Mouse (Mus musculus): ENCODE data around the gene Uspl1. TPM values are rescaled to one million over a fixed set of nuclear protein-coding genes. Genes with fewer than 3 reads are reported as not detected.

Gene Uspl1
- polyA plus RNA-seq, 1 experiment: 18.4 TPM

DNA sequence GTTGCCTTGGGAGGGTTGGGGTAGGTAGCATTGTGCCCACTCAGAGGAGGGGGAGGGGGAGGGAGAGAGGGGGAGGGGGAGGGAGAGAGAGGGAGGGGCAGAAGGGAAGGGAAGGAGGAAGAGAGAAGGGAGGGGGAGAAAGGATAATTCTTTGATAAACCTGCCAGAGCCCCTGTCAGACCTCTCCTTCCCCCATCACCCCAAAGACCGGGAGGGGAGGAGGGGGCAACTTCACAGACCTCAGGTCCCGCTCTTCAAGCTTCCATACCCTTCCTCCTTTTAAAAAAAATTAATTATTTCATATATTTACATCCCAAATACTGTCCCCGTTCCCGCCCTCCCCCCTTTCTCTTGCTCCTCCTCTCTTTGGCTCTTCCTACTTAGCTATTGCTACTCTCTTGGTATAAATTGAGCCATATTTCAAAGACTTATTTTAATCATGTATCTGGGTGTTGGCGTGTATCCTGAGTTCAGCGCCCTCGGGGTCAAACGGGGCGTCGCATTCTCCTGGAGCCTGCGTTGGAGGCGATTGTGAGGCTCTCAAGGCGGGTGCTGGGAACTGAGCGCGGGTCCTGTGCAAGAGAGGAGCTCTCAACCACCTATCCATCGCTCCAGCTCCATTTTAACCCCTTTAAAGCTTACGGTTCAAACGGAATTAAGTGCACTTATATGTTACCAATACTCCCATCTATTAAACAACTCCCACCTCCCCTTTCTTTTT is 45.6 kb downstream of the Uspl1 start:
- H3K4me3 ChIP-seq: peak overlapping the region; percentile 37
- no peaks in the 10 kb centered on the region for H3K27me3 ChIP-seq (ENCODE audit: control insufficient read depth, insufficient read depth, insufficient read length)
- H3ac ChIP-seq (ENCODE audit: control insufficient read depth, insufficient read length): no peak overlapping the region
- TF ChIP-seq POLR2AphosphoS2 (IDR thresholded peaks at IDR 0.05; ENCODE audit: insufficient read length, low read depth): no peak
- TF ChIP-seq MYOD1 (IDR thresholded peaks at IDR 0.05; ENCODE audit: control insufficient read depth in 1 of 3, insufficient read length in 2 of 3, low read depth in 2 of 3): no peak
- TF ChIP-seq TCF3 (IDR thresholded peaks at IDR 0.05; ENCODE audit: insufficient read length, low read depth): no peak
- no peak for TF ChIP-seq MAX (IDR thresholded peaks at IDR 0.05; ENCODE audit: low read depth)
- no peak for TF ChIP-seq SRF (IDR thresholded peaks at IDR 0.05; ENCODE audit: control insufficient read depth, insufficient read length, low read depth)
- TF ChIP-seq POLR2A (IDR thresholded peaks at IDR 0.05; ENCODE audit: insufficient read length, low read depth): no peak
- no peak for TF ChIP-seq E2F4 (IDR thresholded peaks at IDR 0.05; ENCODE audit: insufficient read depth)
- TF ChIP-seq USF1 (IDR thresholded peaks at IDR 0.05; ENCODE audit: low read depth): no peak
- TF ChIP-seq REST (IDR thresholded peaks at IDR 0.05; ENCODE audit: insufficient read depth, insufficient read length): no peak
- TF ChIP-seq TCF12 (IDR thresholded peaks at IDR 0.05; ENCODE audit: insufficient read depth, poor library complexity, severe bottlenecking): no peak
- TF ChIP-seq MYOG (IDR thresholded peaks at IDR 0.05; ENCODE audit: control insufficient read depth in 1 of 3, insufficient read depth in 1 of 3, insufficient read length in 2 of 3, low read depth in 2 of 3): no peak
- TF ChIP-seq CEBPB (IDR thresholded peaks at IDR 0.05; ENCODE audit: insufficient read depth, poor library complexity, severe bottlenecking): no peak
- peak overlapping the region; percentile 84 for H3K4me2 ChIP-seq (ENCODE audit: low read depth)
- H3K79me2 ChIP-seq (ENCODE audit: control insufficient read depth, insufficient read depth): no peaks in the 10 kb centered on the region
- H3K36me3 ChIP-seq (ENCODE audit: control insufficient read depth, insufficient read depth): no peaks in the 10 kb centered on the region

DNA sequence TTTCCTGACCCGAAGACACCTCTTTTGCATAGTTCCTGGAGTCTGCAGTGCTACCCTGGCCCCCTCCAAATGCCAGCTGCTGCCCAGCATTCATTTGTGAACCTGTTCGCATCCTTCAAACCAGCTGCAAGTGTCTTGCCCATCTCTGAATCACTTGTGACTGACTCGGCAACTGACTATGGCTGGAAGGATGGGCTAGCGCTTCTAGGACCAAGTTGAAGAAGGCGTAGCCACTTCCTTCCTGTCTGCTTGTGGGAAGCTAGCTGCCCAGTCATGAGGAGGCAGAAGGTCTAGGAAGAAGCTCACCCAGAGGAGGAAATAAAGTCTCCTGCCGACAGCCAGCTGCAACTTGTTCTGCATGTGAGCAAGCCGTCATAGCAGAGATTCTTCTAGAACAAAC is 50.9 kb downstream of the Uspl1 start:
- no peak for TF ChIP-seq REST (IDR thresholded peaks at IDR 0.05; ENCODE audit: insufficient read depth, insufficient read length)
- TF ChIP-seq TCF3 (IDR thresholded peaks at IDR 0.05; ENCODE audit: insufficient read length, low read depth): peak; percentile 22
- peak in 2 of 3 experiments; percentile 11 to 36 for TF ChIP-seq MYOG (IDR thresholded peaks at IDR 0.05; ENCODE audit: control insufficient read depth in 1 of 3, insufficient read depth in 1 of 3, insufficient read length in 2 of 3, low read depth in 2 of 3)
- TF ChIP-seq POLR2A (IDR thresholded peaks at IDR 0.05; ENCODE audit: insufficient read length, low read depth): no peak
- no peak for TF ChIP-seq E2F4 (IDR thresholded peaks at IDR 0.05; ENCODE audit: insufficient read depth)
- peak; percentile 24 to 94 (median 90) for TF ChIP-seq MYOD1 (IDR thresholded peaks at IDR 0.05; ENCODE audit: control insufficient read depth in 1 of 3, insufficient read length in 2 of 3, low read depth in 2 of 3)
- TF ChIP-seq TCF12 (IDR thresholded peaks at IDR 0.05; ENCODE audit: insufficient read depth, poor library complexity, severe bottlenecking): no peak
- TF ChIP-seq POLR2AphosphoS2 (IDR thresholded peaks at IDR 0.05; ENCODE audit: insufficient read length, low read depth): no peak
- no peak for TF ChIP-seq MAX (IDR thresholded peaks at IDR 0.05; ENCODE audit: low read depth)
- TF ChIP-seq SRF (IDR thresholded peaks at IDR 0.05; ENCODE audit: control insufficient read depth, insufficient read length, low read depth): no peak
- TF ChIP-seq CEBPB (IDR thresholded peaks at IDR 0.05; ENCODE audit: insufficient read depth, poor library complexity, severe bottlenecking): no peak
- no peak for TF ChIP-seq USF1 (IDR thresholded peaks at IDR 0.05; ENCODE audit: low read depth)
- Histone ChIP-seq H3K4me2 (ENCODE audit: low read depth) (peak overlapping the region; percentile 36), H3K4me3 (no peak overlapping the region), H3K27me3 (ENCODE audit: control insufficient read depth, insufficient read depth, insufficient read length) (no peaks in the 10 kb centered on the region), H3ac (ENCODE audit: control insufficient read depth, insufficient read length) (no peak overlapping the region), H3K79me2 (ENCODE audit: control insufficient read depth, insufficient read depth) (no peaks in the 10 kb centered on the region), H3K36me3 (ENCODE audit: control insufficient read depth, insufficient read depth) (no peaks in the 10 kb centered on the region)

DNA sequence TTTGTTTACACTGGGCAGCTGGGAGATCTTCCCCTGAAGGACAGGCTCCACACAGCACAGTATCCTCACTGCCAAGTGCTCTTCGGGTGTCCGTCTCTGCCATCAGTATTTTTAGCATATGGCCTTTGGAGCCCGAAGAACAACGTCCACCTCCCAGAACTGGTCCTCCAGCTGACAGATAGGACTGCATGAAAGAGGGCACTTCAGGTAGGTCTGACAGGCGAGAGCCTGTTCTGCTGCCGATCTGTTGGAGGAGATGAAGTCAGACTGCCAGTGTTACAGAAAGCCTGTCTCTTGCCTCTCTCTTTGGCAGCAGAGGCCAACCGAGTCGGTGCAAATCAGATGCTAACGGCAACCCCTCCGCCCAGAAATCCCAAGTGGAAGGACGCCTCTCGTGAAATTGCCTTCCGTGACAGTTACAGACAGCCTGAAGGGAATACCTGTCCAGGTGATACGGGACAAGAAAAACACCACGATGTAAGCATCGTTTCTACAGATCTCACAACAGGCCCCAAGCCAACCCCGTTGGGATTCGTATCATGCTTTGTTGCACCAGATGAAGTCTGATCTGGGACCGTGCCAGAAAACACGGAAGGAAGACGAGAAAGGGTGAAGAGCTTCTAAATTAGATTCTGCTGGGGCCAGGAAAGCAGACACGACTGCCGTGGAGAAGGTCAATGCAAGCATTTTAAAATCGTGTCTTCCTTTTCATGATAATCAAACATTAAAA is 53.2 kb downstream of the Uspl1 start:
- TF ChIP-seq USF1 (IDR thresholded peaks at IDR 0.05; ENCODE audit: low read depth) (no peak), POLR2AphosphoS2 (IDR thresholded peaks at IDR 0.05; ENCODE audit: insufficient read length, low read depth) (no peak), SRF (IDR thresholded peaks at IDR 0.05; ENCODE audit: control insufficient read depth, insufficient read length, low read depth) (no peak), TCF3 (IDR thresholded peaks at IDR 0.05; ENCODE audit: insufficient read length, low read depth) (no peak), E2F4 (IDR thresholded peaks at IDR 0.05; ENCODE audit: insufficient read depth) (no peak), POLR2A (IDR thresholded peaks at IDR 0.05; ENCODE audit: insufficient read length, low read depth) (no peak), MYOG (IDR thresholded peaks at IDR 0.05; ENCODE audit: control insufficient read depth in 1 of 3, insufficient read depth in 1 of 3, insufficient read length in 2 of 3, low read depth in 2 of 3) (no peak)
- H3K4me2 ChIP-seq (ENCODE audit: low read depth): no peak overlapping the region
- H3K27me3 ChIP-seq (ENCODE audit: control insufficient read depth, insufficient read depth, insufficient read length): no peaks in the 10 kb centered on the region

DNA sequence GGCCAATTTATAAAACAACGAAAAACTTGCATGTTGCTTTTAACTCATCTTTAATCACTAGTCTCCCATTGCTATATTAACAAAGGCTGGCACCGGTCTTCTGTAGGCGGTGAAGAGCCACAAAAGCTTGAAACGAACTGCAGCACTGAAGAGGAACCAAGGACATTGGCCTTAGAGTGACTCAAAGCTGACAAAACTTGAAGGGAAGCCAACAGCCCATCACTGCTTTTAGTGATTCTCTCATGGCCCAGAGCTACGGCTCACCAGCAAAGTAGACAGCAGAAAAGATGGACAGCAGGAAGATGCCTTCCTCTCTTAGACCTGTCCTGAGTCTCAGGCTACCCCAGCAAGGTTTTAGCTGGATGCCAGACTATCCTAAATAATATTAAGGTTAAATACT is 58.3 kb downstream of the Uspl1 start:
- Histone ChIP-seq H3K27me3 (ENCODE audit: control insufficient read depth, insufficient read depth, insufficient read length) (no peaks in the 10 kb centered on the region), H3K36me3 (ENCODE audit: control insufficient read depth, insufficient read depth) (no peaks in the 10 kb centered on the region), H3K79me2 (ENCODE audit: control insufficient read depth, insufficient read depth) (no peaks in the 10 kb centered on the region), H3K4me3 (no peak overlapping the region), H3ac (ENCODE audit: control insufficient read depth, insufficient read length) (no peak overlapping the region), H3K4me2 (ENCODE audit: low read depth) (no peak overlapping the region)
- TF ChIP-seq SRF (IDR thresholded peaks at IDR 0.05; ENCODE audit: control insufficient read depth, insufficient read length, low read depth) (no peak), USF1 (IDR thresholded peaks at IDR 0.05; ENCODE audit: low read depth) (no peak), MYOD1 (IDR thresholded peaks at IDR 0.05; ENCODE audit: control insufficient read depth in 1 of 3, insufficient read length in 2 of 3, low read depth in 2 of 3) (no peak), POLR2AphosphoS2 (IDR thresholded peaks at IDR 0.05; ENCODE audit: insufficient read length, low read depth) (no peak), REST (IDR thresholded peaks at IDR 0.05; ENCODE audit: insufficient read depth, insufficient read length) (no peak), TCF3 (IDR thresholded peaks at IDR 0.05; ENCODE audit: insufficient read length, low read depth) (no peak), CEBPB (IDR thresholded peaks at IDR 0.05; ENCODE audit: insufficient read depth, poor library complexity, severe bottlenecking) (no peak), E2F4 (IDR thresholded peaks at IDR 0.05; ENCODE audit: insufficient read depth) (no peak), POLR2A (IDR thresholded peaks at IDR 0.05; ENCODE audit: insufficient read length, low read depth) (no peak), TCF12 (IDR thresholded peaks at IDR 0.05; ENCODE audit: insufficient read depth, poor library complexity, severe bottlenecking) (no peak)

More for the DNA sequence above, 53.2 kb downstream of the Uspl1 start:
- no peaks in the 10 kb centered on the region for H3K79me2 ChIP-seq (ENCODE audit: control insufficient read depth, insufficient read depth)
- H3K4me3 ChIP-seq: no peak overlapping the region
- no peak overlapping the region for H3ac ChIP-seq (ENCODE audit: control insufficient read depth, insufficient read length)
- no peaks in the 10 kb centered on the region for H3K36me3 ChIP-seq (ENCODE audit: control insufficient read depth, insufficient read depth)
